Mouse (Mus musculus) bone marrow macrophage, adult 2 months (primary cell): ENCODE data around the gene Pkm. TPM values are rescaled to one million over a fixed set of nuclear protein-coding genes. Genes with fewer than 3 reads are reported as not detected.

Experiments
- H3K27ac ChIP-seq: 2 replicates; pipeline ENCODE4 v1.5.1; 2012; ENCODE audit warnings: low read depth, low read length; ENCODE audit not compliant: insufficient read depth
- H3K4me1 ChIP-seq: 2 replicates; pipeline ENCODE4 v1.6.1; 2012; ENCODE audit warnings: low read length; ENCODE audit not compliant: control insufficient read depth, insufficient read depth
- H3K4me3 ChIP-seq: 2 replicates; pipeline ENCODE4 v1.5.1; 2012; ENCODE audit warnings: mild to moderate bottlenecking, low read length, moderate library complexity; ENCODE audit not compliant: insufficient read depth
- CTCF ChIP-seq: IDR thresholded peaks from 2 replicates; pipeline ENCODE4 v1.5.1; 2012; ENCODE audit warnings: low read depth, mild to moderate bottlenecking, low read length, moderate library complexity
- POLR2A ChIP-seq: IDR thresholded peaks from 2 replicates; pipeline ENCODE4 v1.6.1; 2012; ENCODE audit warnings: mild to moderate bottlenecking, low read depth, low read length, borderline replicate concordance
- polyA plus RNA-seq: library from polyadenylated mRNA; stranded (reverse); fragments of >200 nt; gene quantifications from 2 replicates; pipeline ENCODE4 v1.2.4, GENCODE M21; 2012; ENCODE audit not compliant: missing spikeins, insufficient read depth, insufficient read length

Gene Pkm
- polyA plus RNA-seq, 1 experiment, result 1,171 TPM

- no peak overlapping the region for H3K4me3 ChIP-seq
- H3K27ac ChIP-seq, result no peak overlapping the region
- peaks cover 29% of the 10 kb centered on the region for H3K4me1 ChIP-seq
- TF ChIP-seq POLR2A, result no peak
These were observed 9.8 kb downstream of the Pkm start for GRCm38 (mm10) chr9:59666016-59666415.

GRCm38 (mm10) chr9:59666813-59667212 lies 10.6 kb downstream of the Pkm start:
- Histone ChIP-seq H3K27ac (no peak overlapping the region), H3K4me1 (peaks cover 23% of the 10 kb centered on the region), H3K4me3 (no peak overlapping the region)
- TF ChIP-seq CTCF, result no peak
- no peak for TF ChIP-seq POLR2A

DNA sequence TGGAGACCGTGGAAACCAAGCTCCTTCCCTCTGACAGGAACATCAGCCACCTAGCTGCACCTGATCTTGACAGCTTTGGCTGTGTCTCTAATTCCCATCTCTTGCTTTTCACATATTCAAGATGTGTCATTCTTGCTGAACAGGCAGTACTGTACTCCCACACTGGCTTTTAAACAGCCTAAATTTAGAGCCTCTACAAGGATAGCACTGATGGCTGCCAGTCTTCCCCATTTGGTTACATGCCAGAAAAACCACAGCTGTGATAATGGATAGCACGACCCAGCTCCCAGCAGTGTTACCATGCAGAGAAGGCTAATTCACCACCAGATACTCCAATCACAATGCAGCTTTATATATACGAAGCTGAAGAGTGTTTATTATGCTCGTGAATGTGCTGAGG lies 11.1 kb downstream of the Pkm start:
- no peak overlapping the region for H3K4me3 ChIP-seq
- H3K27ac ChIP-seq, result no peak overlapping the region
- TF ChIP-seq CTCF (no peak), POLR2A (no peak)
- peaks cover 20% of the 10 kb centered on the region for H3K4me1 ChIP-seq

DNA sequence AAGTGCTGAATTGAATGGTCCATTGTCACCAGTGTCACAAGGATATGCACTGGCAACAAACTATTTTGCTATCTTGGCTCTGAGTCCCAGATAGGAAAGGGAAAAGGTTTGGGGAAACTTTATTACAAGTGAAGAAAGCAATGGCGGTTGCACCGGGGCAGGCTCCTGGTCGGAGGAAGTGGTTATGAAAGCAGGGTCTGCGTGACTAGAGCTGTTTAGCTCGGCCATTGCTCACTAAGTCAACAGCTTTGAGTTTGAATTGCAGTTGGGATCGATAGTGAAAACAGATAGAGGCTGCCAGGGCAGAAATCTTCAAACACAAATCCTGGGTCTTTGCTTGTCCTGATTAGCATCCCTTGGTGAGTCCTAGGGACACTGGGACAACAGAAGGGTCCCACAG lies 11.7 kb downstream of the Pkm start:
- TF ChIP-seq POLR2A (no peak), CTCF (no peak)
- Histone ChIP-seq H3K4me3 (no peak overlapping the region), H3K27ac (no peak overlapping the region), H3K4me1 (peaks cover 17% of the 10 kb centered on the region)

GRCm38 (mm10) chr9:59668473-59668872 lies 12.3 kb downstream of the Pkm start:
- TF ChIP-seq CTCF, result no peak
- TF ChIP-seq POLR2A, result no peak
- H3K4me3 ChIP-seq, result no peak overlapping the region
- no peak overlapping the region for H3K27ac ChIP-seq
- H3K4me1 ChIP-seq, result peaks cover 16% of the 10 kb centered on the region

DNA sequence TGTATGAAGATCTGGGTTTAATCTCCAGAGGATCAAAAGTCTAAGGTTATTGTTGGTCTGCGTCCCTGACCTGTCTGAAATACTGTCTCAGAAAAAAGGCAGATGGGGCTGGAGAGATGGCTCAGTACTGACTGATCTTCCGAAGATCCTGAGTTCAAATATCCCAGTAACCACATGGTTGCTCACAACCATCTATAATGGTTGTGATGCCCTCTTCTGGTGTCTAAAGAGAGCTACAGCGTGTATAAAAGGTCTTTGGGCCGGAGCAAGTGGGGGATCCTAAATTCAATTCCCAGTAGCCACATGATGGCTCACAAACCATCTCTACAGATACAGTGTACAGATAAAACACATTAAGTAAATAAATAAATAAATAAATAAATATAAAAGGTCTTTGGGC lies 13.0 kb downstream of the Pkm start:
- peaks cover 12% of the 10 kb centered on the region for H3K4me1 ChIP-seq
- no peak overlapping the region for H3K4me3 ChIP-seq
- TF ChIP-seq CTCF (no peak), POLR2A (no peak)
- H3K27ac ChIP-seq, result no peak overlapping the region

DNA sequence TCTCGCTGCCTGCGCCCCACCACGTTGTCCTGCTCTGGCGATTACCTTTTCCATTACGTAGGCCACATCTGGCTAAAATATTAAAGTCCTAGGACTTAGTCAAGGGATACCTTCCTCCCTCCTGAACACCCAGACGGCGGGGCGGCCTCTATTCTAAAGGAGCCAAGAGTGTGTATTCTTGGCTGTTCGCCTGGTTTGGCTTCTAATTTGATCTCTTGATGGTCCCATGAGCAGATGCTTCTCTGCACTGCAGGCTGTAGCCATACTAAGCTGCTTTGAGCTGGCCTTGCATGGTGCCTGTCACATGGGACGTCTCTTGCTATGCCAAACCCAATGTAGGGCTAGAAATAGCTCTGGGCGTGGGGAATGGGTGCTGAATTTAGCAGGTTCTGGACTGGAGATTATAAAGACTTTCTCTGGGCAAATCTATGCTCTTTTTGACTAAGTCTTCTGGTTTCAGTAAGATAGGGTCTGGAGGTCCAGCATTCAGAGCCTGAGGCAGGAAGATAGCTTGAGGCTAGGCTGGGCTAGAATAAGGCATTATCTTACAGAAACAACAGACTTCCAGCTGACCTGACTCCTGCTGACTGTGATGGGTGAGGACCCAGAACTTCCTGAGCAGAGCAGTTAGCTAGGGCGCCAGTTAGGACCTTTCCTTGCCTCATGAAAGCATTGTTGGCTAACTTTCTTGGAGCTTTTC lies 16.2 kb downstream of the Pkm start:
- H3K4me1 ChIP-seq, result 0 out of 2 replicates have a peak, but pooled peaks cover 3% of the 10 kb centered on the region
- H3K27ac ChIP-seq, result no peak overlapping the region
- H3K4me3 ChIP-seq, result no peak overlapping the region
- no peak for TF ChIP-seq CTCF
- no peak for TF ChIP-seq POLR2A

GRCm38 (mm10) chr9:59673427-59673826 lies 17.3 kb downstream of the Pkm start:
- H3K27ac ChIP-seq, result no peak overlapping the region
- no peak overlapping the region for H3K4me3 ChIP-seq
- H3K4me1 ChIP-seq, result 0 out of 2 replicates have a peak, but pooled peaks cover 3% of the 10 kb centered on the region
- TF ChIP-seq CTCF, result no peak
- TF ChIP-seq POLR2A, result no peak

DNA sequence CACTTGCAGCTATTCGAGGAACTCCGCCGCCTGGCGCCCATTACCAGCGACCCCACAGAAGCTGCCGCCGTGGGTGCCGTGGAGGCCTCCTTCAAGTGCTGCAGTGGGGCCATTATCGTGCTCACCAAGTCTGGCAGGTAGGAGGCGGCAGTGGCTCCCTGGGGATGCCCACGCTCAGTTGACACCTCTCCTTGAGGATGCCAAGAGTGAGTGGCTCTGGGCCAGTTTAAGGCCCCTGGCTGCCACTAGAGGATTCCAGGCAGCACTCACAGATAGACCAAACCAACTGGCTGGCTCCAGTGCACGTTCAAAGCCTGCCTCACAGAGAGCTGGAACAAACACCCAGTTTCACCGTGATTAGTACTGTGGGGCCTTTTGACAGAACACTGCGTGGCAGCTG lies 19.4 kb downstream of the Pkm start:
- TF ChIP-seq POLR2A, result no peak
- TF ChIP-seq CTCF, result no peak
- Histone ChIP-seq H3K4me3 (no peak overlapping the region), H3K27ac (no peak overlapping the region), H3K4me1 (0 out of 2 replicates have a peak, but pooled peaks cover 3% of the 10 kb centered on the region)

- Histone ChIP-seq H3K4me1 (0 out of 2 replicates have a peak, but pooled peaks cover 3% of the 10 kb centered on the region), H3K4me3 (no peak overlapping the region), H3K27ac (no peak overlapping the region)
- TF ChIP-seq CTCF, result no peak
- TF ChIP-seq POLR2A, result no peak
These were observed 22.1 kb downstream of the Pkm start for GRCm38 (mm10) chr9:59678313-59678712.
